8 mouse cellular contexts compared by ENCODE assay signal in genomic region chr6:49319595-49320315, GRCm38 (mm10). TPM values are rescaled to one million over a fixed set of nuclear protein-coding genes. Genes with fewer than 3 reads are reported as not detected.
DNase-seq lines count a peak whose midpoint lies in the region; ATAC-seq and TF ChIP-seq lines count a peak whose summit lies in the region.

No protein-coding gene starts in this region.

- no peak for TF ChIP-seq CTCF in bone marrow, adult 2 months (IDR thresholded peaks at IDR 0.05; ENCODE audit: control insufficient read depth, insufficient read depth, low read length)
- no peak for TF ChIP-seq CTCF in small intestine, adult 2 months (IDR thresholded peaks at IDR 0.05; ENCODE audit: extremely low read depth, insufficient read length, insufficient replicate concordance, low read depth, low read length)

- H3K36me3 ChIP-seq in forebrain, embryonic 12.5 days (replicated peaks), result no peaks in the 10 kb centered on the region
- H3K36me3 ChIP-seq in liver, embryonic 15.5 days (replicated peaks), result no peaks in the 10 kb centered on the region
- no peaks in the 10 kb centered on the region for H3K36me3 ChIP-seq in small intestine, adult 2 months (ENCODE audit: control insufficient read depth, insufficient read depth, low read length)

- peak; percentile 25; the same call in 1 of the 2 replicates for ATAC-seq in forebrain, embryonic 12.5 days (ENCODE audit: low FRiP score)
- ATAC-seq in liver, embryonic 15.5 days (ENCODE audit: insufficient read depth), result no peak

- H3K4me3 ChIP-seq in bone marrow, adult 2 months (replicated peaks; ENCODE audit: control insufficient read depth, low read depth, low read length), result peak overlapping the region; percentile 62
- H3K4me3 ChIP-seq in forebrain, embryonic 12.5 days (replicated peaks), result peak overlapping the region; percentile 68
- peak overlapping the region; percentile 76 for H3K4me3 ChIP-seq in liver, embryonic 15.5 days (replicated peaks)
- H3K4me3 ChIP-seq in small intestine, adult 2 months (ENCODE audit: low read depth, low read length), result peak overlapping the region; percentile 91

- no peak for TF ChIP-seq POLR2A in bone marrow, adult 2 months (IDR thresholded peaks at IDR 0.05; ENCODE audit: borderline replicate concordance, control insufficient read depth, low read depth, low read length)
- TF ChIP-seq POLR2A in small intestine, adult 2 months (IDR thresholded peaks at IDR 0.05; ENCODE audit: low read depth, low read length), result no peak; the same call in 1 of the 2 replicates

- WGBS in bone marrow, adult 2 months, result 14% methylated on average over 13 of the region's 13 CpGs
- WGBS in forebrain, embryonic 12.5 days, result 13% methylated on average over 13 of the region's 13 CpGs
- 15% methylated on average over 13 of the region's 13 CpGs for WGBS in liver, embryonic 15.5 days (ENCODE audit: insufficient replicate concordance)
- WGBS in small intestine, adult 2 months, result 16% methylated on average over 13 of the region's 13 CpGs

- peak overlapping the region; percentile 61 for H3K4me2 ChIP-seq in forebrain, embryonic 12.5 days
- peak overlapping the region; percentile 89 for H3K4me2 ChIP-seq in liver, embryonic 15.5 days

- no peaks in the 10 kb centered on the region for H3K9me3 ChIP-seq in forebrain, embryonic 12.5 days
- H3K9me3 ChIP-seq in liver, embryonic 15.5 days (replicated peaks), result no peaks in the 10 kb centered on the region

- no peaks in the 10 kb centered on the region; the same call in 1 of the 2 replicates for H3K4me1 ChIP-seq in bone marrow, adult 2 months (ENCODE audit: control insufficient read depth, insufficient read depth, low read length)
- peaks cover 5% of the 10 kb centered on the region; the same call in 1 of the 2 replicates for H3K4me1 ChIP-seq in forebrain, embryonic 12.5 days
- peaks cover 18% of the 10 kb centered on the region for H3K4me1 ChIP-seq in liver, embryonic 15.5 days (replicated peaks)
- no peaks in the 10 kb centered on the region for H3K4me1 ChIP-seq in small intestine, adult 2 months (ENCODE audit: control insufficient read depth, insufficient read depth, insufficient read length, low read length)

- H3K27me3 ChIP-seq in forebrain, embryonic 12.5 days, result no peaks in the 10 kb centered on the region
- H3K27me3 ChIP-seq in liver, embryonic 15.5 days, result no peaks in the 10 kb centered on the region
- H3K27me3 ChIP-seq in small intestine, adult 2 months (ENCODE audit: control insufficient read depth, insufficient read depth, low read length), result no peaks in the 10 kb centered on the region

- peak; percentile 47 for DNase-seq in layer of hippocampus, adult 11-12 months (ENCODE audit: low spot score)
- DNase-seq in layer of hippocampus, postnatal 36 days, result no peak
- DNase-seq in gastrocnemius, postnatal 25 days, result no peak
- no peak for DNase-seq in kidney, postnatal 14 days

- peak overlapping the region; percentile 72 for H3K9ac ChIP-seq in forebrain, embryonic 12.5 days
- peak overlapping the region; percentile 72 for H3K9ac ChIP-seq in liver, embryonic 15.5 days

- peak overlapping the region; percentile 76 for H3K27ac ChIP-seq in bone marrow, adult 2 months (ENCODE audit: control insufficient read depth, insufficient read depth, low read depth, low read length, poor library complexity)
- H3K27ac ChIP-seq in forebrain, embryonic 12.5 days, result peak overlapping the region; percentile 81
- H3K27ac ChIP-seq in liver, embryonic 15.5 days (replicated peaks), result peak overlapping the region; percentile 69
- H3K27ac ChIP-seq in small intestine, adult 2 months (ENCODE audit: insufficient read depth, low read depth, low read length), result peak overlapping the region; percentile 46

RNA-seq across cellular contexts. Expression of gene Ccdc126, which starts 0.7 kb away (rescaled TPM):
- 10 to 100 TPM; 10.4 to 12.6 TPM for total RNA-seq in layer of hippocampus, postnatal 36 days (2021)
- polyA plus RNA-seq in bone marrow, adult 2 months (2011; ENCODE audit: insufficient read depth, insufficient read length, low replicate concordance, missing spikeins), result 0.41 and 3.2 TPM in 2 replicates
- polyA plus RNA-seq in forebrain, embryonic 12.5 days (2016; fragmentation: Nextera tagmentation; extraction: Ambion mirVana), result 5.7 and 6.0 TPM in 2 replicates
- 2.4 and 2.5 TPM in 2 replicates for polyA plus RNA-seq in liver, embryonic 15.5 days (2015; fragmentation: Nextera tagmentation; extraction: Ambion mirVana)
- 0.68 and 0.77 TPM in 2 replicates for polyA plus RNA-seq in small intestine, adult 2 months (2012; rRNA removed)
- total RNA-seq in gastrocnemius, postnatal 25 days (2021), result 1 to 10 TPM; 1.8 to 2.0 TPM

RNA-seq across cellular contexts. Expression of gene Fam221a, which starts 47.8 kb away (rescaled TPM):
- total RNA-seq in layer of hippocampus, postnatal 36 days (2021), result 1 to 10 TPM in 1 of 2 experiments, under 1 TPM in 1; 1.00 to 1.0 TPM
- polyA plus RNA-seq in bone marrow, adult 2 months (2011; ENCODE audit: insufficient read depth, insufficient read length, low replicate concordance, missing spikeins), result 1.4 and 8.0 TPM in 2 replicates
- 5.0 and 5.8 TPM in 2 replicates for polyA plus RNA-seq in forebrain, embryonic 12.5 days (2016; fragmentation: Nextera tagmentation; extraction: Ambion mirVana)
- polyA plus RNA-seq in liver, embryonic 15.5 days (2015; fragmentation: Nextera tagmentation; extraction: Ambion mirVana), result 1.6 and 2.1 TPM in 2 replicates
- 2.8 and 3.6 TPM in 2 replicates for polyA plus RNA-seq in small intestine, adult 2 months (2012; rRNA removed)
- under 1 TPM; 0.24 to 0.87 TPM for total RNA-seq in gastrocnemius, postnatal 25 days (2021)

RNA-seq across cellular contexts. Expression of gene Tra2a, which starts 55.9 kb away (rescaled TPM):
- total RNA-seq in layer of hippocampus, postnatal 36 days (2021), result 100 to 1,000 TPM in 1 of 2 experiments, 10 to 100 TPM in 1; 92.3 to 105 TPM
- 138 and 166 TPM in 2 replicates for polyA plus RNA-seq in bone marrow, adult 2 months (2011; ENCODE audit: insufficient read depth, insufficient read length, low replicate concordance, missing spikeins)
- polyA plus RNA-seq in forebrain, embryonic 12.5 days (2016; fragmentation: Nextera tagmentation; extraction: Ambion mirVana), result 164 and 168 TPM in 2 replicates
- 41.2 and 42.3 TPM in 2 replicates for polyA plus RNA-seq in liver, embryonic 15.5 days (2015; fragmentation: Nextera tagmentation; extraction: Ambion mirVana)
- 9.6 and 15.8 TPM in 2 replicates for polyA plus RNA-seq in small intestine, adult 2 months (2012; rRNA removed)
- total RNA-seq in gastrocnemius, postnatal 25 days (2021), result 10 to 100 TPM; 15.8 to 18.6 TPM
